Mouse (Mus musculus) c-Kit-positive CD71-positive TER-119-positive erythroid progenitor cells, embryonic 14.5 days (primary cell): ENCODE measurements at regions not wholly inside any gene's neighbourhood (a gene's known extent, or its start where the extent isn't known, plus 50 kb on each side); places are given as distances from the start of the nearest gene placed in this dataset.
A peak's percentile ranks its signal among the peaks of the same experiment; 100 is the strongest.

Experiments used
- DNase-seq: peaks from one replicate; pipeline ENCODE4 v3.0.0-alpha.2; 2013; ENCODE audit warnings: low spot score

- DNase-seq: no peak
These were observed 304.2 kb downstream of the Bcor start for GRCm38 (mm10) chrX:11855910-11856309.

DNA sequence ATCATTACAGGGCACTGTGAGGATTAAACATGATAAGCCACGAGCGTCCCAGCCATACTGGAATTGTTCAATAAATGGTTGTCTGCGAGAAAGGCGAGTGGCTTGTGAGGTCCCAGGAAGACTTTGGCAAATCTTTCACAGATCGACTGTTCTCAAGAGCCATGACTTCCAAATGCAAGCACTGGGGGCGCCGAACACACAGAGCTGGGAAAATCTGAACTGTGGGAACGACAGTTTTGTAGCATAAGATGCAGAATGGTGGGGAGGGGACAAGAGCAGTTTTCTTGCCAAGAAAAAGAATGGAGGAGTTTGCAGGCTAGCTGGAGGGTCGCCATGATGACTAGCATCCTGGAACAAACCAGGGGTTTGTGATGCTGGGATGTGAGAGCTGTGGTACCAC lies 300.8 kb downstream of the Bcor start:
- DNase-seq: no peak

GRCm38 (mm10) chrX:11861119-11861708 lies 298.9 kb downstream of the Bcor start:
- DNase-seq: no peak

GRCm38 (mm10) chrX:11861892-11862291 lies 298.3 kb downstream of the Bcor start:
- no peak for DNase-seq

- no peak for DNase-seq
These were observed 297.0 kb downstream of the Bcor start for GRCm38 (mm10) chrX:11863106-11863505.

DNA sequence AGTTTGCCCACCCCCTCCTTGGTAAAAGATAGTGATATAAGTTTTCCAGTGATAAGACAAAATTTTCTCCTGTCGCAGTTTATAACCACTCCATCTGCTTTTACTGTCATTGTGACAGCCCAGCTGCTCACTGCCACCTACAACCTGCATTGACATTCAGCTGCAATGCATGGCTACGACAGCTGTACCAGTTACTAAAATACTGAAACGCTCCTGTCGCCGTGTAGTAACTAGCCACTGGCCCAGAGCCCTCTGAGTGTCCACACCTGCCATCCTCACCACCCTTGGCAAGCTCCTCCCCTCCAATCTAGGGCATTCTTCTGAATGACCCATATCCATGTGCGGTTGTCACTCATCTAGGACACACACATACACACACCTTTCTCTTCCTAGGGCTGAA lies 286.2 kb downstream of the Bcor start:
- DNase-seq: no peak

- no peak for DNase-seq
These were observed 283.5 kb downstream of the Bcor start for GRCm38 (mm10) chrX:11876636-11877035.

GRCm38 (mm10) chrX:11878028-11878427 lies 282.1 kb downstream of the Bcor start:
- no peak for DNase-seq

DNA sequence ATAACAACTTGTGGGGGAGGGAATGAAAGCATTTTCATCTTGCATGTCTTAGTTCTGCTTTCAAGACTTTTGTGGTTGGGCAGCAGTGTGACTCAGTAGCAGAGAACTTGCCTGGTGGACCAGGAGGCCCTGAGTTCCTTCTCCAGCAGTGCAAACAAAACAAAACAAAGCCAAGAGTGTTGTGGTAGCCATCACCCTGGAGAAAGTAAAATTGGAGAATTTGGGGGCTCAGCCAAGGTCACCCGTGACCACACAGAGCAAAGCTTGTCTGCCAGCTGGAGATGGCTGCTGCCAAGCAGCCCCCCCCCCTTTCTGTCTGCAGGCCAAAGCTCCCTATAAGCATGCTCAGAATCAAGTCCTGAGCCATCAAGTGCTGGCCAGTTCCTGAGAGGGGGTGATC lies 279.2 kb downstream of the Bcor start:
- DNase-seq: no peak

DNA sequence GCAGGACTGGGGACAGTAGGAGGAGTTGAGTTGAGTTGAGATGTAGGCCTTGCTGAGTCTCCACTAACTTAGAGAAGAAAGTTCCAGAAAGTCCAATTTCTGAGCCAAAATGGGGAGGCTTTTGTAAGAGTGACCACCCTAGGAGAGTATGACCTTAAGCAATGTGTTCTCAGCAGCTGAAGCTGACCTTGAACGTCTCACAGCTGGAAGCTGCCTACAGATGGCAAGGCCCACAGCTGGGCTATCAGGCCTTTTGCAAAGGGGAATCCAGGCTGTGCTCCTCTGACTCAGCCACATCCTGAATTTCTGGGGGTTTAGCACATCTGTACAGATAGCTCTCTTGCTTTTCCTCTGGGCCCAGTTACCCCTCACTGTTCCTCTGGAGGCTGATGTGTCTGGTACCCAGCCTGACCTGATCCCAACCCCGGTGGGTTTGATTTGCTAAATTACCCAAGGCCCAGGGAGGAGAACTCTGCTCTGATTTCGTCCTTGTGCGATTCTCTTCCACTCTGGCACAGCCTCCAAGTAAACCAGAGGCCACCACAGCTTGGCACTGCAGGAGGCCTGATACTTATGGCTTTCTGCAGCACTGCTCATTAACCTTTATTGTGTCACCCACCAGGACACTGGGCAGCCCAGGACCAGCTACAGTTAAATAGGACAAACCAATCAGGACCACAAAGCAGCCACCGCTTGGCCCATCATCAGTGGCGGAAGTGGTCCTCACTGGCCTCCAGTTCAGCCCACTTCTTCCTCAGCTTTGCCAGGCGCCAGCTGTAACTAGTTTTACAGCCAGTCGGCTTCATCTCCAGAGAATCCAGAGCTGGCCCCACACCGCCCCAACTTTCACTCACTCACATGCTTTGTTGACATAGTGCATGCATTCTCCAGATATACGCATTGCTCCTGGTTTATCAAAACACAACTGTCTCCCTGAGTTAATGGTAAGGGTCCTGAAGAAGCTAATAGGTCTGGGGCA lies 276.1 kb downstream of the Bcor start:
- no peak for DNase-seq

DNA sequence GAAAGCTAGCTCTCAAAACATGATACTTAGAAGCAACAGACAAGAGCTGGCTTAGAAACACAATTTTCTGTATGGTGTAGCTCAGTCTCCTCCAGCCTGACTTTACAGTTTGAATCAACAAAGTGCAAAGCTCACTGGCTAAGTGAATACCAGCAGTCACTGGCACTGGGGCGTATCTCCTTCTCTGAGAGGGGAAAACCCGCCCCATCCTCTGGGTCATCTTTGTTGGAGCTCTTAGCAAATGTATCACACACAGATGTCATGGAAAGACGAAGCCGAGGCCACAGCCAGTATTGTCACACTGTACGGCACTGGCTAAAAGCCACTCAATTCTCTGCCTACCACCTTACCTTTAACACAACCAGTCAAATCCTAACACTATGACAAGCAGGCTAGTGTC lies 267.8 kb downstream of the Bcor start:
- no peak for DNase-seq

DNA sequence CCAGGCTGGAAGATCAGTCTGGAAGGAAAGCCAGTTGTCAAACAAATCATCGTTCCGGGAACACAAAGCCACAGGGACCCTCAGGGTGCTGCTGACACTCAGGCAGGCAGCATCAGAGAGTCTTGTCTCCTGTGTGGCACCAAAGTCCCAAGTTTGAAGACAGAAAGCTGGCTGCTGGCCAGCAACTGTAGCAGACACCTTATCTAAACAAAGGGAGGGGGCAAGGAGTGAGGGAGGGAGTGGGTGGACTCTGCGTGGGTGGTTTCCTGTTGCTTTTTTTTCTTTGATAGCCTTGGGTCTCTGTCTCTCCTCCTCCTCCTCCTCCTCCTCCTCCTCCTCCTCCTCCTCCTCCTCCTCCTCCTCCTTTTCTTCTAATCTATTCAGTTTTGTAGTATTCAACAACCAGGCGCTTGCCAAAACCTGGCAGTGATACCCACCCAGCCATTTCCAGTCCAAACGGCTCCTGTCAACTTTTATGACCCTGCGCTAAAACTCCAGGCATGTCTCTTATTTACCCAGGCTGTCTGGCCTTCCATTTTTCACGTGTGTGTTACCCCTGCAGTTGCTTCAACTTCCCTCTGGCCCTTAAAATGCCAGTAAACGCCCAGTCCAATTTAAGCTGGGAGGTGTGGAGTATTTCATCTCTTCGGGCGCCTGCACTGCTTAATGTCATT lies 266.4 kb downstream of the Bcor start:
- DNase-seq: peak; percentile 27

- no peak for DNase-seq
These were observed 265.9 kb downstream of the Bcor start for GRCm38 (mm10) chrX:11894280-11894662.

DNA sequence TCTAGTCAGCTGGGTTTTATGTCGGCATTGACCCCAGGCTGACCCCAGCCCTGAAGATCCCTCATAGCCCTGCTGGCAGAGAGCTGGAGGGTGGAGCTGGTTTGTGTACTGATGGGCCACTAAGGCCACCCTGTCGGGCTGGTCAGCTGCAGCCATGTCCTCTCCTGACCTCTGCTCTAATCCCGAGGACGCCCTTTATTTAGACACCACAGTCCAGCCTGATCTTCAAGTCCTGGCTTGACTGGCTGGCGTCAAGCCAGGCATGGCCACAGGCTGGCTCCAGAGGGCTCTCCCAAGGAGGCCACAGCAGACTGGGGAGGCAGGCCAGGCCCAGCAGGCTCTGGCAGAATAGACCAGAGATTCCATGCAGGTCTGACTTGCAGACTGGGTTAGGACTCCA lies 264.8 kb downstream of the Bcor start:
- DNase-seq: no peak

- no peak for DNase-seq
These were observed 261.9 kb downstream of the Bcor start for GRCm38 (mm10) chrX:11898280-11898679.

GRCm38 (mm10) chrX:11899051-11899450 lies 261.1 kb downstream of the Bcor start:
- DNase-seq: no peak

GRCm38 (mm10) chrX:11899914-11900313 lies 260.2 kb downstream of the Bcor start:
- no peak for DNase-seq

DNA sequence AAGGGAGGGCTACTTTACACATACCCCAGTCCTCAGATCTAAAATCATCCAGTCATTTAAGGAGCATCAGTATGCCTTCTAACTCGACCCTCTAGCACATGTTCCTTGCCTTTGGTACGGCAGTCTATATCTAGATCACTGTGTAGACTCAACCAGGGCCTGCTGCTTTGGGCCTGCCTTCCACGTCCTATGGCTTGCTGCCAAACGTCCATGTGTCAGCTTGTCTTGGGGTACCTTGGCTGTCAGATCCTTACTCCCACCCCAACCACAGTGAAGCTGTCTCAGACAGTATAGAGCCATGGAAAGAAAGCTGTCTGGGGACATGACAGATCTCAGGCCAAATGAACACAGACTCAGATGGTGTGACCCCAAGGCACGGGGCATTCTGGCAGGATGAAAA lies 258.4 kb downstream of the Bcor start:
- no peak for DNase-seq

GRCm38 (mm10) chrX:11903116-11903700 lies 256.9 kb downstream of the Bcor start:
- DNase-seq: no peak

- DNase-seq: no peak
These were observed 254.9 kb downstream of the Bcor start for GRCm38 (mm10) chrX:11905231-11905630.

DNA sequence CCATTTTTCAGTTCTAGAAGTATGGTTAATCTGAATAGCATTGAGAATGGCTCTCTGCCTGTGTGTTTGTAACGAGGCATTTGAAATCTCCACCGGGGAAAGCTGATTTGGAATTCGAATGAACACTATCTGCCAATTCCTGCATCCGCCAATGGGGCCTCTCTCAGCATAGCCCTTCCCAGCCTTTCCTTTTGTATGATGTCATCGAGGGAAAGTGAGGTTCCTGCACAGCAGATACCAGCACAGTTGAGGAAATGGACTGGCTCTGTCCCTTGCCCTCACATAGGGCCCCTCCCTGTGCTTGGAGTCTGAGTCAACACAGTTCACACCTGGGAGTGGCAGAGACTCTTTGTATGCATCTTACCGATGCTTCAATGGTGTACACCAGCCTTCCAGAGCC lies 253.0 kb downstream of the Bcor start:
- DNase-seq: no peak

DNA sequence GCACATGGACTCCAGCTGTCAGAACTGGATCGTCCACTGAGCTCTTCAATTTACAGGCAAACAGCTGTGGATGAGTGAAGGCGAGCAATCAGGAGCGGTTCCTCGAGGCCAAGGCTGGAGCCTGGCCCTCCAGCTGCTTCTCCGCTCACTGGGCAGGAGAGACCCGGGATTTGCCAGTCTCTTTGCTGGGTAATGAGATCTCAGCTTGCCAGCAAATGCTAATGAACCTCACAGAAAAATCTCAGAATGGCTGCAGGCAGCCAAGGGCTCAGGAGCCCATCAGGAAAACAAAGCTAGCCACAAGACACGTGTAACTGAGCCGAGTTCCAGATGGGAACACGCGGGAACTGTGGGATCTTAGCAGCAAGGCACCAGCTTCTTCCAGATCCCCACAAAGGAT lies 244.2 kb downstream of the Bcor start:
- DNase-seq: no peak

DNA sequence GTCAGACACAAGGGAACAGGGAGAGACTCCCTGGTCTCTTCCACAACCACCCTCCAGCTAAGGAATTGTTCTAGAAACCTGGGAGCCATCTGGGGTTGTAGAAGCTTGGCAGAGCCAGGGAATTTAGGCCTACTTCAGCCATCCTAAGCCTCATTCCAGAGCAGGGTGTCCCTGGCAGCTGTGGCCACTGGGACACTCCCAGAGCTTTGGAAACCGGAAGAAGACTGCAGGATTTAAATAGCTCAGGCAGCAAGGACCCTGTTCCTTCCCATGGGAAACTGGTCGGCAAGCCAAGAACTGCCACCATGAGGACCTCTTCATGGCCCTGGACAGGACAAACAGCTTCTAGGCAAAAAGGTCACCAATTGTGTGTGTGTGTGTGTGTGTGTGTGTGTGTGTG lies 239.9 kb downstream of the Bcor start:
- no peak for DNase-seq
